Mouse (Mus musculus): ENCODE data around the gene Ankrd13d.

GRCm38 (mm10) chr19:4242416-4242815 is 40.5 kb downstream of the Ankrd13d start:
- TF ChIP-seq POLR2A (IDR thresholded peaks at IDR 0.05; ENCODE audit: low read depth, low read length): no peak
- TF ChIP-seq CTCF (IDR thresholded peaks at IDR 0.05; ENCODE audit: extremely low read depth, insufficient read depth, insufficient read length, insufficient replicate concordance): no peak
